Mouse (Mus musculus) limb, embryonic 11.5 days (tissue): ENCODE data around the gene Gm27179. TPM values are rescaled to one million over a fixed set of nuclear protein-coding genes. Genes with fewer than 3 reads are reported as not detected.
"Not testable (repeated sequence)": the region's sequence is repeated elsewhere in the genome, so short reads cannot be mapped to it uniquely, and the experiment has no call there.

Experiments
- ATAC-seq: fragments of 200-750 bp; cut with Nextera tagmentation; 2 replicates; pipeline ENCODE4 v1.8.0; 2017; ENCODE audit warnings: low read depth; ENCODE audit not compliant: insufficient number of reproducible peaks, low FRiP score, low TSS enrichment
- DNase-seq: peaks from one replicate; pipeline ENCODE4 v3.0.0-alpha.2; 2015; ENCODE audit warnings: low spot score
- H3K27ac ChIP-seq: fragments of 300-500 bp; sonication (generic); replicated peaks from 2 replicates; pipeline ENCODE4 v1.5.1; 2014; ENCODE audit warnings: low read depth, mild to moderate bottlenecking, low read length
- H3K27me3 ChIP-seq: fragments of 300-500 bp; sonication (generic); 2 replicates; pipeline ENCODE4 v1.6.1; 2014; ENCODE audit warnings: mild to moderate bottlenecking, low read length, mixed read lengths; ENCODE audit not compliant: control insufficient read depth, insufficient read depth
- H3K36me3 ChIP-seq: fragments of 300-500 bp; sonication (generic); 2 replicates; pipeline ENCODE4 v1.6.1; 2014; ENCODE audit warnings: mild to moderate bottlenecking, low read length, moderate library complexity, mixed read lengths; ENCODE audit not compliant: control insufficient read depth, insufficient read depth
- H3K4me1 ChIP-seq: fragments of 300-500 bp; sonication (generic); 2 replicates; pipeline ENCODE4 v1.6.1; 2014; ENCODE audit warnings: low read length, mixed read lengths; ENCODE audit not compliant: control insufficient read depth, insufficient read depth
- H3K4me2 ChIP-seq: fragments of 300-500 bp; sonication (generic); 2 replicates; pipeline ENCODE4 v1.6.1; 2014; ENCODE audit warnings: low read depth, mild to moderate bottlenecking, moderate library complexity; ENCODE audit not compliant: severe bottlenecking
- H3K4me3 ChIP-seq: fragments of 300-500 bp; sonication (generic); 2 replicates; pipeline ENCODE4 v1.5.1; 2014; ENCODE audit warnings: low read depth, low read length
- H3K9ac ChIP-seq: fragments of 300-500 bp; sonication (generic); 2 replicates; pipeline ENCODE4 v1.6.1; 2014; ENCODE audit warnings: mild to moderate bottlenecking, low read length
- H3K9me3 ChIP-seq: fragments of 300-500 bp; sonication (generic); 2 replicates; pipeline ENCODE4 v1.6.1; 2016; ENCODE audit warnings: low read length; ENCODE audit not compliant: control insufficient read depth
- WGBS: fragments of 180-500 bp; shearing (Covaris S2); extraction: QIAGEN DNeasy Blood & Tissue Kit; methylation state at CpG from one replicate; pipeline ENCODE4 v1.1.7; 2014; 5-methylcytosine and 5-hydroxymethylcytosine counted together
- polyA plus RNA-seq: library from polyadenylated mRNA; unstranded; fragments of >200 nt; fragmentation: Nextera tagmentation; extraction: Ambion mirVana; gene quantifications from 2 replicates; pipeline ENCODE4 v1.2.1, GENCODE M21; 2014

The Gm27179 gene
- polyA plus RNA-seq, 1 experiment from 2014 or later, result not detected

- not testable (repeated sequence) for H3K27me3 ChIP-seq, H3K4me3 ChIP-seq, H3K9me3 ChIP-seq, H3K36me3 ChIP-seq, H3K4me2 ChIP-seq, ATAC-seq, H3K4me1 ChIP-seq, H3K9ac ChIP-seq, DNase-seq, H3K27ac ChIP-seq
- no CpG with 5 or more reads among the region's 7 CpGs for WGBS
These were observed 24.2 kb upstream of the Gm27179 start for GRCm38 (mm10) chr14:69536539-69536938.

- not testable (repeated sequence) for H3K9ac ChIP-seq, H3K27ac ChIP-seq, H3K4me2 ChIP-seq, H3K36me3 ChIP-seq, H3K9me3 ChIP-seq, H3K27me3 ChIP-seq, DNase-seq, H3K4me1 ChIP-seq, ATAC-seq, H3K4me3 ChIP-seq
- WGBS, result no CpG with 5 or more reads among the region's 1 CpGs
These were observed 13.9 kb upstream of the Gm27179 start for GRCm38 (mm10) chr14:69526202-69526601.

GRCm38 (mm10) chr14:69523001-69523400, 10.7 kb upstream of the Gm27179 start:
- WGBS, result no CpG with 5 or more reads among the region's 1 CpGs
- not testable (repeated sequence) for H3K4me2 ChIP-seq, H3K36me3 ChIP-seq, H3K4me3 ChIP-seq, H3K27me3 ChIP-seq, H3K9ac ChIP-seq, H3K4me1 ChIP-seq, ATAC-seq, H3K27ac ChIP-seq, H3K9me3 ChIP-seq, DNase-seq

GRCm38 (mm10) chr14:69520810-69521209, 8.5 kb upstream of the Gm27179 start:
- ATAC-seq, H3K4me3 ChIP-seq, H3K4me2 ChIP-seq, H3K27ac ChIP-seq, H3K9ac ChIP-seq, H3K36me3 ChIP-seq, H3K27me3 ChIP-seq, H3K9me3 ChIP-seq, DNase-seq, H3K4me1 ChIP-seq: not testable (repeated sequence)
- WGBS, result no CpG with 5 or more reads among the region's 2 CpGs

- ATAC-seq, H3K27me3 ChIP-seq, H3K27ac ChIP-seq, H3K36me3 ChIP-seq, H3K4me2 ChIP-seq, H3K4me1 ChIP-seq, DNase-seq, H3K4me3 ChIP-seq, H3K9me3 ChIP-seq, H3K9ac ChIP-seq: not testable (repeated sequence)
- WGBS, result no CpG with 5 or more reads among the region's 1 CpGs
These were observed 5.3 kb downstream of the Gm27179 start for GRCm38 (mm10) chr14:69507000-69507399.

GRCm38 (mm10) chr14:69503174-69503573, 9.2 kb downstream of the Gm27179 start, which contains the start of gene Gm16867:
TSS of gene Gm16867 (minus strand) at chr14:69503362.
- ATAC-seq, result peak; percentile 97
- H3K4me3 ChIP-seq, H3K27me3 ChIP-seq, H3K36me3 ChIP-seq, H3K4me2 ChIP-seq, DNase-seq, H3K27ac ChIP-seq, H3K9ac ChIP-seq, H3K9me3 ChIP-seq, H3K4me1 ChIP-seq: not testable (repeated sequence)
- no CpG with 5 or more reads among the region's 29 CpGs for WGBS

- no CpG with 5 or more reads among the region's 73 CpGs for WGBS
- not testable (repeated sequence) for H3K4me3 ChIP-seq, DNase-seq, H3K9me3 ChIP-seq, H3K4me1 ChIP-seq, H3K4me2 ChIP-seq, H3K27me3 ChIP-seq, H3K36me3 ChIP-seq, H3K27ac ChIP-seq, H3K9ac ChIP-seq
- peak; percentile 64 for ATAC-seq
These were observed 9.8 kb downstream of the Gm27179 start for GRCm38 (mm10) chr14:69502440-69503150.

- H3K36me3 ChIP-seq, H3K4me2 ChIP-seq, ATAC-seq, H3K4me1 ChIP-seq, H3K4me3 ChIP-seq, DNase-seq, H3K27ac ChIP-seq, H3K27me3 ChIP-seq, H3K9ac ChIP-seq, H3K9me3 ChIP-seq: not testable (repeated sequence)
These were observed 16.1 kb downstream of the Gm27179 start for GRCm38 (mm10) chr14:69496259-69496658.

GRCm38 (mm10) chr14:69494946-69495345, 17.4 kb downstream of the Gm27179 start:
- H3K9ac ChIP-seq, H3K27me3 ChIP-seq, H3K4me1 ChIP-seq, H3K4me3 ChIP-seq, H3K4me2 ChIP-seq, H3K36me3 ChIP-seq, H3K9me3 ChIP-seq, DNase-seq, ATAC-seq, H3K27ac ChIP-seq: not testable (repeated sequence)
- WGBS, result no CpG with 5 or more reads among the region's 2 CpGs
